Mouse (Mus musculus) CH12.LX (cell line): ENCODE data around the gene Tpi1. TPM values are rescaled to one million over a fixed set of nuclear protein-coding genes. Genes with fewer than 3 reads are reported as not detected.

Experiments
- DNase-seq: peaks from one replicate; pipeline ENCODE4 v3.0.0-alpha.2; 2013; ENCODE audit errors: extremely low read depth
- H3K27ac ChIP-seq: 2 replicates; pipeline ENCODE4 v1.5.1; 2012; ENCODE audit warnings: low read depth, mild to moderate bottlenecking, control low read depth, moderate library complexity; ENCODE audit not compliant: insufficient read depth
- H3K27me3 ChIP-seq: replicated peaks from 2 replicates; pipeline ENCODE3; 2012; ENCODE audit warnings: inconsistent platforms
- H3K36me3 ChIP-seq, 2 experiments: replicated peaks in 1 of 2; 2 replicates each; pipeline versions ENCODE3 to v1.6.1; 2012; ENCODE audit warnings: inconsistent platforms in 1 of 2, low read length in 1 of 2, mild to moderate bottlenecking in 1 of 2, mixed read lengths in 1 of 2, moderate library complexity in 1 of 2; ENCODE audit not compliant: control insufficient read depth in 1 of 2, insufficient read depth in 1 of 2
- H3K4me1 ChIP-seq, 2 experiments: 2 replicates each; pipeline ENCODE4 v1.6.1; 2012; ENCODE audit warnings: inconsistent platforms in 1 of 2, moderate library complexity in 1 of 2; ENCODE audit not compliant: insufficient read depth in 2 of 2, control insufficient read depth in 1 of 2
- H3K4me2 ChIP-seq: 2 replicates; pipeline ENCODE4 v1.6.1; 2012; ENCODE audit warnings: low read depth, mild to moderate bottlenecking, control low read depth; ENCODE audit not compliant: poor library complexity, insufficient read depth, severe bottlenecking
- H3K4me3 ChIP-seq, 3 experiments: fragments of 150-350 bp in 1 of 3; sonication (generic) in 1 of 3; replicated peaks in 1 of 3; 2 replicates each; pipeline versions ENCODE3 to v1.5.1; 2011 to 2012; ENCODE audit warnings: low read depth in 2 of 3, low read length in 2 of 3, mild to moderate bottlenecking in 2 of 3, moderate library complexity in 2 of 3, control low read depth in 1 of 3, improper control_type of control experiment in 1 of 3, inconsistent platforms in 1 of 3, mixed read lengths in 1 of 3; ENCODE audit not compliant: poor library complexity in 1 of 3
- H3K79me2 ChIP-seq: replicated peaks from 2 replicates; pipeline ENCODE4 v1.6.1; 2012; ENCODE audit warnings: mild to moderate bottlenecking, moderate library complexity; ENCODE audit not compliant: control insufficient read depth, poor library complexity, insufficient read depth, severe bottlenecking; ENCODE audit errors: extremely low read depth
- H3K9ac ChIP-seq: 2 replicates; pipeline ENCODE4 v1.6.1; 2012; ENCODE audit warnings: low read depth, mild to moderate bottlenecking, control low read depth, moderate library complexity; ENCODE audit not compliant: insufficient read depth
- H3K9me3 ChIP-seq: replicated peaks from 2 replicates; pipeline ENCODE3; 2012; ENCODE audit warnings: low read length, inconsistent platforms, mixed read lengths
- BHLHE40 ChIP-seq: IDR thresholded peaks from 2 replicates; pipeline ENCODE4 v1.6.1; 2011; ENCODE audit warnings: mild to moderate bottlenecking, low read depth, low read length, improper control_type of control experiment
- CHD1 ChIP-seq: IDR thresholded peaks from 2 replicates; pipeline ENCODE4 v1.6.1; 2012; ENCODE audit warnings: low read depth, low read length, improper control_type of control experiment, inconsistent platforms
- E2F4 ChIP-seq: IDR thresholded peaks from 2 replicates; pipeline ENCODE4 v1.6.1; 2011; ENCODE audit warnings: low read depth, low read length, improper control_type of control experiment; ENCODE audit not compliant: insufficient replicate concordance
- ELF1 ChIP-seq: IDR thresholded peaks from 2 replicates; pipeline ENCODE4 v1.6.1; 2014; ENCODE audit warnings: low read depth, mild to moderate bottlenecking, inconsistent platforms, low read length, improper control_type of control experiment
- EP300 ChIP-seq: IDR thresholded peaks from 2 replicates; pipeline ENCODE4 v1.6.1; 2011; ENCODE audit warnings: low read length, improper control_type of control experiment
- ETS1 ChIP-seq: conservative IDR thresholded peaks from 2 replicates; pipeline ENCODE4 v1.6.1; 2012; ENCODE audit warnings: low read depth, mild to moderate bottlenecking, inconsistent platforms, low read length, improper control_type of control experiment, moderate library complexity
- GABPA ChIP-seq: IDR thresholded peaks from 2 replicates; pipeline ENCODE4 v1.6.1; 2012; ENCODE audit warnings: low read depth, low read length, improper control_type of control experiment, inconsistent platforms; ENCODE audit not compliant: insufficient replicate concordance
- HCFC1 ChIP-seq: IDR thresholded peaks from 2 replicates; pipeline ENCODE4 v1.6.1; 2012; ENCODE audit warnings: low read depth, mild to moderate bottlenecking, inconsistent platforms, low read length, improper control_type of control experiment
- JUND ChIP-seq: conservative IDR thresholded peaks from 2 replicates; pipeline ENCODE4 v1.6.1; 2011; ENCODE audit warnings: low read depth, low read length, improper control_type of control experiment
- KAT2A ChIP-seq: IDR thresholded peaks from 2 replicates; pipeline ENCODE4 v1.6.1; 2012; ENCODE audit warnings: low read length, improper control_type of control experiment, inconsistent platforms; ENCODE audit not compliant: insufficient replicate concordance
- MAFK ChIP-seq: IDR thresholded peaks from 2 replicates; pipeline ENCODE4 v1.6.1; 2011; ENCODE audit warnings: low read length, improper control_type of control experiment; ENCODE audit not compliant: insufficient replicate concordance
- MAZ ChIP-seq: IDR thresholded peaks from 2 replicates; pipeline ENCODE4 v1.6.1; 2012; ENCODE audit warnings: low read depth, mild to moderate bottlenecking, inconsistent platforms, low read length, improper control_type of control experiment, moderate library complexity
- MEF2A ChIP-seq: IDR thresholded peaks from 2 replicates; pipeline ENCODE4 v1.6.1; 2014; ENCODE audit warnings: low read depth, mild to moderate bottlenecking, inconsistent platforms, low read length, improper control_type of control experiment, borderline replicate concordance
- MXI1 ChIP-seq: IDR thresholded peaks from 2 replicates; pipeline ENCODE4 v1.6.1; 2011; ENCODE audit warnings: mild to moderate bottlenecking, low read depth, low read length, improper control_type of control experiment
- MYC ChIP-seq: IDR thresholded peaks from 2 replicates; pipeline ENCODE4 v1.6.1; 2011; ENCODE audit warnings: low read depth, mild to moderate bottlenecking, improper control_type of control experiment, low read length
- NRF1 ChIP-seq: IDR thresholded peaks from 2 replicates; pipeline ENCODE4 v1.6.1; 2014; ENCODE audit warnings: low read depth, mild to moderate bottlenecking, inconsistent platforms, low read length, improper control_type of control experiment, moderate library complexity
- PAX5 ChIP-seq: IDR thresholded peaks from 2 replicates; pipeline ENCODE4 v1.6.1; 2012; ENCODE audit warnings: low read length, inconsistent platforms, mixed read lengths
- POLR2AphosphoS2 ChIP-seq: IDR thresholded peaks from 2 replicates; pipeline ENCODE4 v1.6.1; 2011; ENCODE audit warnings: low read depth, low read length, improper control_type of control experiment
- RAD21 ChIP-seq: IDR thresholded peaks from 2 replicates; pipeline ENCODE4 v1.6.1; 2011; ENCODE audit warnings: low read depth, mild to moderate bottlenecking, low read length, improper control_type of control experiment, moderate library complexity
- RCOR1 ChIP-seq: conservative IDR thresholded peaks from 2 replicates; pipeline ENCODE4 v1.6.1; 2012; ENCODE audit warnings: low read depth, mild to moderate bottlenecking, inconsistent platforms, low read length, improper control_type of control experiment
- SIN3A ChIP-seq: IDR thresholded peaks from 2 replicates; pipeline ENCODE4 v1.6.1; 2012; ENCODE audit warnings: low read length, improper control_type of control experiment, inconsistent platforms
- SMC3 ChIP-seq: IDR thresholded peaks from 2 replicates; pipeline ENCODE4 v1.6.1; 2011; ENCODE audit warnings: low read depth, low read length, improper control_type of control experiment
- TBP ChIP-seq: conservative IDR thresholded peaks from 2 replicates; pipeline ENCODE4 v1.6.1; 2011; ENCODE audit warnings: low read depth, low read length, improper control_type of control experiment
- TCF12 ChIP-seq: IDR thresholded peaks from 2 replicates; pipeline ENCODE4 v1.6.1; 2014; ENCODE audit warnings: low read depth, mild to moderate bottlenecking, inconsistent platforms, low read length, improper control_type of control experiment
- UBTF ChIP-seq: IDR thresholded peaks from 2 replicates; pipeline ENCODE4 v1.6.1; 2012; ENCODE audit warnings: low read depth, mild to moderate bottlenecking, inconsistent platforms, low read length, improper control_type of control experiment, moderate library complexity
- USF1 ChIP-seq: IDR thresholded peaks from 2 replicates; pipeline ENCODE4 v1.6.1; 2014; ENCODE audit warnings: low read depth, mild to moderate bottlenecking, inconsistent platforms, low read length, improper control_type of control experiment
- USF2 ChIP-seq: conservative IDR thresholded peaks from 2 replicates; pipeline ENCODE4 v1.6.1; 2011; ENCODE audit warnings: low read depth, low read length, improper control_type of control experiment
- ZC3H11A ChIP-seq: IDR thresholded peaks from 2 replicates; pipeline ENCODE4 v1.6.1; 2012; ENCODE audit warnings: low read depth, mild to moderate bottlenecking, inconsistent platforms, low read length, improper control_type of control experiment
- ZKSCAN1 ChIP-seq: IDR thresholded peaks from 2 replicates; pipeline ENCODE4 v1.6.1; 2012; ENCODE audit warnings: low read depth, inconsistent platforms, low read length, improper control_type of control experiment, borderline replicate concordance
- ZMIZ1 ChIP-seq: IDR thresholded peaks from 2 replicates; pipeline ENCODE4 v1.6.1; 2012; ENCODE audit warnings: low read depth, mild to moderate bottlenecking, inconsistent platforms, low read length, improper control_type of control experiment
- ZNF384 ChIP-seq: IDR thresholded peaks from 2 replicates; pipeline ENCODE4 v1.6.1; 2012; ENCODE audit warnings: low read depth, low read length, improper control_type of control experiment, inconsistent platforms
- dilution Hi-C: fragments of 300-500 bp; cut with MboI; formaldehyde crosslinking; loops from 2 replicates; pipeline ENCODE4 v1.14.3; 2020; ENCODE audit warnings: low sequenced_read_pairs; ENCODE audit not compliant: extremely low pct_unique_long_range_greater_than_20kb, extremely low pct_ligation_motif_present
- in situ Hi-C: fragments of 300-500 bp; cut with MboI; formaldehyde crosslinking; loops from 3 replicates; pipeline ENCODE4 v1.14.3; 2019; ENCODE audit warnings: low sequenced_read_pairs, low pct_ligation_motif_present, low pct_unique_long_range_greater_than_20kb, mixed read lengths
- polyA plus RNA-seq: library from polyadenylated mRNA; unstranded; fragments of >175 nt; gene quantifications from 2 replicates; pipeline ENCODE4 v1.2.1, GENCODE M21; 2012; ENCODE audit warnings: low read depth; ENCODE audit not compliant: insufficient read length
- total RNA-seq, 2 experiments: library from RNA; depleted of rRNA; stranded (reverse); fragments of 300-350 nt in 1 of 2; fragments of >200 nt in 1 of 2; gene quantifications; 2 replicates each; pipeline ENCODE4 v1.2.3; 2012 to 2014

The Tpi1 gene
- total and polyA plus RNA-seq, 3 experiments: 758 to 1,645 (median 1,303) TPM

GRCm38 (mm10) chr6:124822049-124822448 is 8.0 kb upstream of the Tpi1 start:
- peaks cover 88 to 100% of the 10 kb centered on the region in 2 experiments for H3K36me3 ChIP-seq
- no peak overlapping the region for H3K9ac ChIP-seq
- H3K9me3 ChIP-seq: no peaks in the 10 kb centered on the region
- H3K4me3 ChIP-seq: no peak overlapping the region
- H3K79me2 ChIP-seq: peaks cover 11% of the 10 kb centered on the region
- in situ Hi-C loops (no loop called here), dilution Hi-C loops (no loop called here)
- peaks cover 0 to 4% of the 10 kb centered on the region in 2 experiments; a peak in 2 of 4 replicates for H3K4me1 ChIP-seq
- no peak overlapping the region for H3K4me2 ChIP-seq
- TF ChIP-seq EP300 (no peak), ZKSCAN1 (no peak), MAFK (no peak), ZC3H11A (no peak), ZNF384 (no peak), BHLHE40 (no peak), TCF12 (no peak), CHD1 (no peak), KAT2A (no peak), ETS1 (no peak), MYC (no peak), MXI1 (no peak), MEF2A (no peak), RAD21 (no peak), POLR2AphosphoS2 (no peak), USF1 (no peak), SMC3 (no peak), HCFC1 (no peak), PAX5 (no peak), JUND (no peak)
- H3K27ac ChIP-seq: no peak overlapping the region
- DNase-seq: no peak
- no peaks in the 10 kb centered on the region for H3K27me3 ChIP-seq

DNA sequence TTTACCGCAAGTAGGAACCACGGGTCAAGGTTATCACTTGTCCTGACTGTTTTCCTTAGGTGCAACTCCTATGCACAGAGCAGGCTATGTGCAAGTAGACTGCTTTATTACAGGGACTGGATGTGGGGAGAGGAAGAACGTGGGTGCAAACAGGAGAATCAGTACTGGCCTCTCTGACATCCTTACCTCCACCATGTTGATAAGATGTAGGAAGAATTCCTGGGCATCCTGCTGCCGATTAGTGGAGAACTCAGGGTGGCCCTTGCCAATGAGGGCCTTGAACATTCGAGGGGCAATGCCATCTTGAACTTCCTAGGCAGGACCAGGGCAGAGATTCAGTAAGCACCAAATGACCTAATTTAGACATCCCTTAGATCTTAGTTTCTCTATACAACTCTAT is 6.8 kb upstream of the Tpi1 start:
- Histone ChIP-seq H3K27me3 (no peaks in the 10 kb centered on the region), H3K9me3 (no peaks in the 10 kb centered on the region), H3K36me3 (peaks cover 95 to 100% of the 10 kb centered on the region in 2 experiments), H3K79me2 (no peaks in the 10 kb centered on the region), H3K4me2 (no peak overlapping the region), H3K4me3 (no peak overlapping the region), H3K27ac (no peak overlapping the region), H3K9ac (no peak overlapping the region), H3K4me1 (no peaks in the 10 kb centered on the region)
- no peak for DNase-seq
- no peak for TF ChIP-seq ZMIZ1
- no peak for TF ChIP-seq ETS1
- no peak for TF ChIP-seq E2F4
- no peak for TF ChIP-seq UBTF
- no peak for TF ChIP-seq TBP
- no peak for TF ChIP-seq CHD1
- no peak for TF ChIP-seq EP300
- no peak for TF ChIP-seq SIN3A
- no peak for TF ChIP-seq USF1
- TF ChIP-seq USF2: no peak
- no peak for TF ChIP-seq NRF1
- no peak for TF ChIP-seq SMC3
- TF ChIP-seq ZNF384: no peak
- TF ChIP-seq GABPA: no peak
- TF ChIP-seq POLR2AphosphoS2: no peak
- no peak for TF ChIP-seq ZC3H11A
- no peak for TF ChIP-seq MAZ
- TF ChIP-seq RCOR1: no peak
- no peak for TF ChIP-seq RAD21
- no peak for TF ChIP-seq ELF1
- dilution Hi-C loops (no loop called here), in situ Hi-C loops (no loop called here)
